Mouse (Mus musculus): ENCODE results near the gene Fam117b.

GRCm38 (mm10) chr1:59987399-59988040 lies 74.7 kb downstream of the Fam117b start:
- TF ChIP-seq CTCF (IDR thresholded peaks at IDR 0.05) (no peak), EP300 (IDR thresholded peaks at IDR 0.05) (no peak)

Measured in lung, postnatal 0 days (tissue).